Mouse (Mus musculus): ENCODE measurements around the gene Rab40c. TPM values are rescaled to one million over a fixed set of nuclear protein-coding genes. Genes with fewer than 3 reads are reported as not detected.

Gene Rab40c
- polyA plus RNA-seq, 1 experiment, result 7.0 TPM

DNA sequence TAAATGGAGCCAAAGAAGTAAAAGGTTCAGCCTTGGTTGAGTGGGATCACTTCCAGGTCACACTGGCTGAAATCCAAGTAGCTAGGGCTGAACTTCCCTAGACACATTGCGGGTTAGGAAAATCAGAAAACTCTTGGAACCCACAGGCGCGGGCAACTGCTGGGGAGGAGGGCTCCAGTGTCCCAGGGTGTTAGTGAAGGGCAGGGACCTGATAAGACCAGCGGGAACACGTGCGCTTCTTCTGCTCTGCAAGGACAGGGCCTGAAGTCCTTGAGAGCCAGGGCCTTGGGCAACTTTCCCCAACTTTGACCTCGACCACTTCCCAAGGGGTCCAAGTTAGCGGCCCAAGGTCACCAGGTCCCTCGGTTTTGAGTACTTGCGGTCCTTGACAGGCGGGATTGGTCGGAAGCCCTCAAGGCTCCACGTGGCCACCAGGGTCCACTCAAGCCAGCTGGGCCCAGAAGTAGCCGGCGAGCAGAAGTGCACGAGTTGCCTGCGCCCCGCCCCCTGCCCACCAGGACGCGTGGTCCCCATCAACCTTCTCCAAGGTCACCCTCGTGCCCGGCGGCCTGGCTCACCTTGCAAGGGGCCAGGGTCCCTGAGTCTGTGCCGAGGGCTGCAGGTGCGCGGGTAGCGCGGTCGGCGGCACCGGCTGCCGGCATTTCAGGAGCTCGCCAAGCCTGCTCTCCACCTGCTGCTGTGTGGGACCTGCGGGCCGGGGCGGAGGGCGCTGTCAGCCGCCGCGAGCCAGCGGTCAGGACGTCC lies 51.5 kb downstream of the Rab40c start:
- Histone ChIP-seq H3K4me1 (ENCODE audit: control insufficient read depth, insufficient read depth, insufficient read length, low read length) (0 out of 2 replicates have a peak, but pooled peaks cover 3% of the 10 kb centered on the region), H3K27ac (replicated peaks; ENCODE audit: low read depth, low read length) (peak overlapping the region; percentile 92), H3K4me3 (ENCODE audit: insufficient read depth, low read depth, low read length) (peak overlapping the region; percentile 89)

DNA sequence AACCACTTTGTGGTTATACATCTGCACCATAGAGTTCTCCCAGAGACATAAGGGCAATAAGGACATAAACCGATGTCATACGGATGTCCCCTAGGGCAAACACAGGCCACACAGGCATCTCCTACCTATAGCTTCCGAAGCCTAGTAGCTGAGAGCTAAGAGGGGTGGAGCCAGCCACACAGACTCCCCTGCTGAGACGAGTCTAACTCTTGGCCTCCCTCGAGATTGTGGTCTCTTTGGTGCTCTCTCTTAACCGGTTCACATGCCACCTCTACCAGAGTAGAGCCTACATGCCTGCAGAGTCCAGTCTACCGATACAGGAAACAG lies 52.1 kb downstream of the Rab40c start:
- Histone ChIP-seq H3K27ac (replicated peaks; ENCODE audit: low read depth, low read length) (peak overlapping the region; percentile 92), H3K4me3 (ENCODE audit: insufficient read depth, low read depth, low read length) (peak overlapping the region; percentile 89), H3K4me1 (ENCODE audit: control insufficient read depth, insufficient read depth, insufficient read length, low read length) (0 out of 2 replicates have a peak, but pooled peaks cover 3% of the 10 kb centered on the region)

GRCm38 (mm10) chr17:25866172-25866571 lies 53.4 kb downstream of the Rab40c start:
- peak overlapping the region; percentile 93 for H3K27ac ChIP-seq (replicated peaks; ENCODE audit: low read depth, low read length)
- H3K4me3 ChIP-seq (ENCODE audit: insufficient read depth, low read depth, low read length), result peak overlapping the region; percentile 62
- H3K4me1 ChIP-seq (ENCODE audit: control insufficient read depth, insufficient read depth, insufficient read length, low read length), result 0 out of 2 replicates have a peak, but pooled peaks cover 3% of the 10 kb centered on the region

DNA sequence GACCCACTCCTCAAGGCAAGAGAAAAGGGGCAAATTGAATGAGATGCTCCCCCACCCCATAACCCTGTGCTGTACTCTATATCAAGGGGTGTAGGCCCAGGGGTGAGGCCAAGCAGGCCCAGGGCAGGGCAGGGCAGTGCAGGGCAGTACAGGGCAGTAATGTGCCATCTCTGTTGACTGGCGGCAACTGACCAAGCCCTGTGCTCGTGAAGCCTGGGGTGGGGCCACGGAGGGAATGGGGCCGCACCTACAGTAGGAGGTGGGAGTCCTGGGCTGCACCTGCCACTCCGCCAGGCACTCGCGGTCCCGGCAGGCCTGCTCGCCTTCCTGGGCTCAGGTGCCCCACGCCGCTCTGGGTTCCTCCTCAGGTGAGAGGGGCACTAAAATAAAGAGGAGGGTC lies 54.2 kb downstream of the Rab40c start:
- H3K27ac ChIP-seq (replicated peaks; ENCODE audit: low read depth, low read length), result peak overlapping the region; percentile 93
- H3K4me3 ChIP-seq (ENCODE audit: insufficient read depth, low read depth, low read length), result peak overlapping the region; percentile 62; the same call in 1 of the 2 replicates

DNA sequence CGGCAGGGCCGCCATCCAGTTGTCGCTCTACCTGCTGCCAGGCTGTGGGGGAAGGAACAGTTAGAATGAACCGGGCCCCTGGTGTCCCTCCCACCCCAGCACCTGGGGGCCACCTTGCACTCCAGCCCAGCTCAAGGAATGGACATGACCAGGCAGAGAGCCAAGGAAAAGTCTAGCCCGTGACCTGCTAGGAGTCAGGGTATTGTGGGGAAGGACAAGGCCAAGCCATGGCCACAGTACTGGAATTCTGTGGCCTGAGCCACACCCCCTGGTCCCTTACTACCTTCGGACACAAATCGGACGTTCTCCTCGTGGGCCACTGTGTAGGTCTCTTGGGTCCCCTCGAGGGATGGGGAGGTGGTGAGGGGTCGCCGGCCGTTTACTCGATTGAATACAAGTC lies 55.2 kb downstream of the Rab40c start:
- H3K27ac ChIP-seq (replicated peaks; ENCODE audit: low read depth, low read length), result no peak overlapping the region
- no peak overlapping the region for H3K4me3 ChIP-seq (ENCODE audit: insufficient read depth, low read depth, low read length)
- H3K4me1 ChIP-seq (ENCODE audit: control insufficient read depth, insufficient read depth, insufficient read length, low read length), result 0 out of 2 replicates have a peak, but pooled peaks cover 3% of the 10 kb centered on the region

More for the DNA sequence above, 54.2 kb downstream of the Rab40c start:
- 0 out of 2 replicates have a peak, but pooled peaks cover 3% of the 10 kb centered on the region for H3K4me1 ChIP-seq (ENCODE audit: control insufficient read depth, insufficient read depth, insufficient read length, low read length)

DNA sequence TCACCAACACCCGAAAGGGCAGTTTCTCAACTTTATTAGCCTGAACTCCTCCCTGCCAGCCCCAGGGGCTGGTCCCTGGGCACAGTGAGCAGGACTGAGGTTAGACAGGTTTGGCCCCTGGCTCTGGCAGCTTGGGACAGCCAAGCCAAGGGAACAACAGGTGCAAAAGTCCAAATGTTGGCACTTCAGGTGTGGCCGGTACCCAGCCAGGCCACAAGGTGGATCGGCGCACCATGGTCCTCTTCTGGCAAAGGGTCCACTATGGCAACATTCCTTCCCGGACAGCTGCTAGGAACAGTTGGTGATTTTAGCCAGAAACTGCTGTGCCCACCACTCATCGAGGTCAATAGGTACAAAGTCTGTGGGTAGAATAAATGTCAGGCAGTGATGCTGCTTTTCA lies 55.8 kb downstream of the Rab40c start:
- Histone ChIP-seq H3K27ac (replicated peaks; ENCODE audit: low read depth, low read length) (no peak overlapping the region), H3K4me1 (ENCODE audit: control insufficient read depth, insufficient read depth, insufficient read length, low read length) (no peaks in the 10 kb centered on the region), H3K4me3 (ENCODE audit: insufficient read depth, low read depth, low read length) (no peak overlapping the region)

- peak overlapping the region; percentile 33 for H3K27ac ChIP-seq (replicated peaks; ENCODE audit: low read depth, low read length)
- no peaks in the 10 kb centered on the region for H3K4me1 ChIP-seq (ENCODE audit: control insufficient read depth, insufficient read depth, insufficient read length, low read length)
- peak overlapping the region; percentile 59 for H3K4me3 ChIP-seq (ENCODE audit: insufficient read depth, low read depth, low read length)
Observed at GRCm38 (mm10) chr17:25861704-25862612, 57.6 kb downstream of the Rab40c start.

- H3K27ac ChIP-seq (replicated peaks; ENCODE audit: low read depth, low read length), result peak within 1 kb of the TSS; percentile 33
- H3K4me1 ChIP-seq (ENCODE audit: control insufficient read depth, insufficient read depth, insufficient read length, low read length), result no peaks in the 10 kb centered on the region
- peak within 1 kb of the TSS; percentile 59 for H3K4me3 ChIP-seq (ENCODE audit: insufficient read depth, low read depth, low read length)
Observed at GRCm38 (mm10) chr17:25860832-25861703, 58.5 kb downstream of the Rab40c start, which contains the start of gene Wdr90. TSS of gene Wdr90 (minus strand) at chr17:25861501.

DNA sequence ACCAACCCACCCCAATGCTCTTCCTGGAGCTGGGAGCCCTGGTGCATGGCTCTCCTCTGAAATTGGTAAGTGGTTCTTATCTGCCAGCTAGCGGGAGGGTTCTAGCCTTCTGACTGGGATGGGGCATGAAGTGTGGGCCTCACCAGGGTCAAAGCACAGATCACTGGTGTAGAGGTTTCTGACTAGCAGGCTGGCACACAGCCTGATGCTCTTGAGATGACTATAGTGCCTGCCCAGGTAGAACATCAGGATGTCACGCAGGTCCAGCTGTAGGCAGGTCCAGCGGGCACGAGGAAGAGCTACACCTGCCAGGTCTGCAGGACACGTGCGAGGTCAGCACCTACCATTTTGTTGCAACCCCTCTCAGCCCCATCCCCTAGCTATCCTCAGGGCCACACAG lies 59.3 kb downstream of the Rab40c start:
- H3K4me1 ChIP-seq (ENCODE audit: control insufficient read depth, insufficient read depth, insufficient read length, low read length), result no peaks in the 10 kb centered on the region
- no peak overlapping the region for H3K27ac ChIP-seq (replicated peaks; ENCODE audit: low read depth, low read length)
- H3K4me3 ChIP-seq (ENCODE audit: insufficient read depth, low read depth, low read length), result no peak overlapping the region

DNA sequence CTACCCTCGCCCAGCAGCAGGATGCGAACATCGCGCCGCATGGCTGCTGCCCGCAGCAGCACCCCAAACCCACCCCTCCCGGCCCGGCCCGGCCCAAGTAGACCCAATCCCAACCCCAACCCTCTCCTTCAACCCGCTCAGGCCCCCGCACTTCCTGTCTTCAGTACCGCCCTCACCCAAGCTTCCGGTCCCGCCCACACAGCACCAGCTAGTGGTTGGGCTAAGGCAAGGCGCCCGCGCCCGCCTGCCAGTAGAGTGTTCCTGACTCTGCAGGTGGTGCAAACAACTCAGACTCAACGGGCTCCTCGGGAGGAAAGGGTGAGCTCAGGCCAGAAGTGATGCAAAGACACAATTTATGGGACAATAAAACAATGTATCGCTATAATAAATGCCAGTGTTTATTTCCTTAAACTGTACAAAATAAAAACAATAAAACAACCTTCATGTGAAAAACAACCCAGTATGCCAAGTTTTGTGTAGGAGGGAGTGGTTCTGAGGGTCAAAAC lies 75.1 kb downstream of the Rab40c start, which contains the start of gene Rhot2:
TSS of gene Rhot2 (minus strand) at position 456 of the 506 bp plus-strand sequence.
- peak within 1 kb of the TSS; percentile 83 for H3K4me3 ChIP-seq (ENCODE audit: insufficient read depth, low read depth, low read length)
- H3K4me1 ChIP-seq (ENCODE audit: control insufficient read depth, insufficient read depth, insufficient read length, low read length), result peaks cover 7% of the 10 kb centered on the region
- peak within 1 kb of the TSS; percentile 70 for H3K27ac ChIP-seq (replicated peaks; ENCODE audit: low read depth, low read length)

DNA sequence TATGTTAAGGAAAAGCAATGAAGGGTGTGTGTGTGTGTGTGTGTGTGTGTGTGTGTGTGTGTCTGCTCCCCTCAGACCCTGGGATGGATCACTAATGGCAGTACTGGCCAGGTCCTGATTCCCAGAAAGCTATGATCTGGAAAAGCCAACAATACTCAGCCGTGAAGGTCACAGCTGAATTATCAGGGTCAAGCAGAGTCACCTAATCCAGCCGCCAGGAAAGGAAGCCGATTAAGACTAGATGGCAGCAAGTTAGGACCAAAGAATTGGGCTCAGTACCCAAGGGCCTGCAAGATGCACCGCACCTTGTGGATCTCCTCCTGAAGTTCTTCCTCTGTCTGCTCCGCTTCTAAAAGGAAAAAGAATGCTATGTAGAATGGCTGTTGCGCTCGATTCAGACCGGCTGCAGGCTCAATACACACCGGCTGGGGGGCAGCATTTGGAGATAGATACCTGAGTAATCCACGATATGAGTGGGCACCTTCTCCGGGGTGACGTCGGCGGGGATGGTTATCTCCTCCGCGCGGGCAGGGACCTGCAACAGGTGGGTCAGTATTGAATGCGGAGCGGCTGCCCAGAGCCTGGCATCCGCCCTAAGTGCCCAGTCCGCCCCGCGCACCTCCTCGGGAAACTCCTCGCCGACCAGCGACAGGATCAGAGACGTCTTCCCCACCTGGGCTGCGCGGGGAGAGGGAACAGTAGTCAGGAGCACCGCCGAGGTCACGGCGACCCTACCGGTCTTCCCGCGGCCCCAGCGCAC lies 75.7 kb downstream of the Rab40c start:
- Histone ChIP-seq H3K4me3 (ENCODE audit: insufficient read depth, low read depth, low read length) (peak overlapping the region; percentile 83), H3K4me1 (ENCODE audit: control insufficient read depth, insufficient read depth, insufficient read length, low read length) (peaks cover 7% of the 10 kb centered on the region), H3K27ac (replicated peaks; ENCODE audit: low read depth, low read length) (peak overlapping the region; percentile 70)

DNA sequence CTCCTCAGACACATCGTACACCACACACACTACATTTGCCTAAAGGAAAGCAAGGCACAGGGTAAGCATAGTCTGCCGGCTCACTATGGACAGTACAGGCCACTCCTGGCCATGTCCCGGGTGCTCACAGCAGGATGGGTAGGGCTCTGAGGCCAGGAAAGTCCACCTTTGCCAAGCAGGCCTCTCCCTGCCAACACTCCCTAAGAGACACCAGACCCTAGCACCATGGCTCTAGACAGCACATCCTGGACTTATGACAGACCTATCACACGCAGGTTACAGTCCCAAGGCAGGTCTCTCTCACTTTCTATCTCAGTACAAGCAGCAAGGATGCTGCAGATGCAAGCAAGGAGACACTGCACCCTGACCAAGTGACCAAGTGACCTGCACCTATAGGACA lies 76.4 kb downstream of the Rab40c start:
- peak overlapping the region; percentile 83 for H3K4me3 ChIP-seq (ENCODE audit: insufficient read depth, low read depth, low read length)
- H3K4me1 ChIP-seq (ENCODE audit: control insufficient read depth, insufficient read depth, insufficient read length, low read length), result peaks cover 7% of the 10 kb centered on the region
- H3K27ac ChIP-seq (replicated peaks; ENCODE audit: low read depth, low read length), result peak overlapping the region; percentile 70; the same call in 1 of the 2 replicates

DNA sequence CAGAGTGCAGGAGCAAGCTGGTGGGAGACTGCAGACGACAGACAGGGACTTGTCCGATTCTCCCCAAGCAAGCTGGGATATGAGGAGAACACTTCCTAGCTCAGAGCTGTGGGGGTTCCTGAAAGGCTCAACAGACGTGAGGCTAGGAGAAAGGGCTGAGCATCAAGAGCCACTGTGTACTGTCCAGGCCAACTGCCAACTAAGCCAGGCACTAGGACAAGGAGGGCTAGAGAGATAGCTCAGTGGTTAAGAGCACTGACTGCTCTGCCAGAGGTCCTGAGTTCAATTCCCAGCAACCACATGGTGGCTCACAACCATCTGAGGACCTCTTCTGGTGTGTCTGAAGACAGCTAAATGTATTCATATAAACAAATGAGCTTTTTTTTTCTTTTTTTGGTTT lies 77.0 kb downstream of the Rab40c start:
- Histone ChIP-seq H3K27ac (replicated peaks; ENCODE audit: low read depth, low read length) (no peak overlapping the region), H3K4me1 (ENCODE audit: control insufficient read depth, insufficient read depth, insufficient read length, low read length) (peaks cover 7% of the 10 kb centered on the region), H3K4me3 (ENCODE audit: insufficient read depth, low read depth, low read length) (no peak overlapping the region)

Measured in brown adipose tissue, adult 24 weeks (tissue).